ENCODE assay signal across 14 mouse cellular contexts in the genomic region with DNA sequence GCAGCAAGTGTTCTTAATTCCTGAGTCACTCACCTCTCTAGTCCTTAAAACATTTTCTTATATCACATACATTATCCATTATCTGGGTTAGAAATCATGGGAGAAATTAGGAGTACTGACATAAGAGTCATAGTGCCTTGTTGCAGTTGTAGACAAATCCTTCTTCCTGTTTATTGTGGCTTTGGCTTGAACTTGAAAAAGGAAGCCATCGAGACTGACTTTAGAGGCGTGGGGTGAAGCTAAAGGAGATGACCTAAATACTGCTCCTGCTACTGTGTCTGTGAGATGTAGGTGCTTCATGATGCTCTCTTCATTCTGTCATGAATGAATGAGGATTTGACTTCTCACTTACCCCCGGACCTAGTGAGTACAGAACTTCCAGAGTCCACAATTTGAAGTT. TPM values are rescaled to one million over a fixed set of nuclear protein-coding genes. Genes with fewer than 3 reads are reported as not detected.
DNase-seq lines count a peak whose midpoint lies in the region; ATAC-seq and TF ChIP-seq lines count a peak whose summit lies in the region.
"Not testable (repeated sequence)": the region's sequence is repeated elsewhere in the genome, so short reads cannot be mapped to it uniquely, and the experiment has no call there.
"Had no signal": no experiment of that assay in that cellular context is flagged by ENCODE, and none has a peak within 500 bp of the region (broad histone marks: within the 10 kb centered on the region; RNA-seq: fewer than 3 reads in every experiment).

No protein-coding gene starts in this region.

- H3K4me3 ChIP-seq in CH12.LX (replicated peaks in 1 of 3; ENCODE audit: low read depth in 2 of 3, low read length in 2 of 3, poor library complexity in 1 of 3); bone marrow macrophage, adult 2 months (ENCODE audit: insufficient read depth, low read length); macrophage (ENCODE audit: inconsistent target): not testable (repeated sequence)

- not testable (repeated sequence) for DNase-seq in CH12.LX (ENCODE audit: extremely low read depth)

- not testable (repeated sequence) for TF ChIP-seq RAD21 in CH12.LX (IDR thresholded peaks at IDR 0.05; ENCODE audit: low read depth, low read length)

- WGBS in macrophage (ENCODE audit: missing documents) = no CpG with 5 or more reads among the region's 3 CpGs

- TF ChIP-seq CTCF in CH12.LX (conservative IDR thresholded peaks at IDR 0.05 in 1 of 2, IDR thresholded peaks at IDR 0.05 in 1 of 2; ENCODE audit: low read depth in 2 of 2, low read length in 2 of 2); bone marrow macrophage, adult 2 months (IDR thresholded peaks at IDR 0.05; ENCODE audit: low read depth, low read length): not testable (repeated sequence)

- H3K4me2 ChIP-seq in CH12.LX (ENCODE audit: insufficient read depth, low read depth, poor library complexity, severe bottlenecking) = not testable (repeated sequence)

- dilution Hi-C loops in CH12.LX (cut with MboI; ENCODE audit: extremely low pct_ligation_motif_present, extremely low pct_unique_long_range_greater_than_20kb, low sequenced_read_pairs) = not testable (repeated sequence)

- not testable (repeated sequence) for H3K4me1 ChIP-seq in CH12.LX (ENCODE audit: control insufficient read depth in 1 of 2, insufficient read depth in 2 of 2); bone marrow macrophage, adult 2 months (ENCODE audit: control insufficient read depth, insufficient read depth, low read length)

- in situ Hi-C loops in CH12.LX (cut with MboI; ENCODE audit: low pct_ligation_motif_present, low pct_unique_long_range_greater_than_20kb, low sequenced_read_pairs) = not testable (repeated sequence)

- ATAC-seq in granulocyte monocyte progenitor cell, adult 5-6 weeks (replicated peaks; ENCODE audit: poor library complexity, severe bottlenecking) = peak; percentile 44
- peak; percentile 24 for ATAC-seq in inflammation-experienced regulatory T-cells, adult 6 months
- peak; percentile 37 for ATAC-seq in megakaryocyte progenitor cell, adult 5-6 weeks (replicated peaks; ENCODE audit: poor library complexity)
- peak; percentile 33; the same call in 1 of the 2 replicates for ATAC-seq in neutrophil, adult 5-6 weeks (ENCODE audit: extremely low read depth, insufficient number of reproducible peaks, low FRiP score, poor library complexity, severe bottlenecking)

- not testable (repeated sequence) for H3K9me3 ChIP-seq in CH12.LX (replicated peaks; ENCODE audit: low read length)

- H3K9ac ChIP-seq in CH12.LX (ENCODE audit: insufficient read depth, low read depth) = peak overlapping the region; percentile 99; the same call in 1 of the 2 replicates

- TF ChIP-seq EP300 in CH12.LX (IDR thresholded peaks at IDR 0.05; ENCODE audit: low read length) = not testable (repeated sequence)

- H3K27ac ChIP-seq in CH12.LX (ENCODE audit: insufficient read depth, low read depth) (peak overlapping the region; percentile 80; the same call in 1 of the 2 replicates), macrophage (peak overlapping the region; percentile 55)
- H3K27ac ChIP-seq in bone marrow macrophage, adult 2 months (ENCODE audit: insufficient read depth, low read depth, low read length) = peak overlapping the region; percentile 74

- not testable (repeated sequence) for TF ChIP-seq POLR2A in CH12.LX (IDR thresholded peaks at IDR 0.05; ENCODE audit: low read depth, low read length); bone marrow macrophage, adult 2 months (IDR thresholded peaks at IDR 0.05; ENCODE audit: borderline replicate concordance, low read depth, low read length)

- not testable (repeated sequence) for H3K79me2 ChIP-seq in CH12.LX (replicated peaks; ENCODE audit: control insufficient read depth, extremely low read depth, insufficient read depth, poor library complexity, severe bottlenecking); macrophage (ENCODE audit: inconsistent target)

- H3K36me3 ChIP-seq in CH12.LX (replicated peaks in 1 of 2; ENCODE audit: control insufficient read depth in 1 of 2, insufficient read depth in 1 of 2, low read length in 1 of 2); macrophage (ENCODE audit: inconsistent target): not testable (repeated sequence)

- not testable (repeated sequence) for H3K27me3 ChIP-seq in CH12.LX (replicated peaks)

RNA-seq across cellular contexts. Expression of a gene that starts 0.6 kb away (rescaled TPM):
- total RNA-seq in CH12.LX (2012; rRNA removed) = 183 and 326 TPM in 2 replicates
- 488 and 522 TPM in 2 replicates for total RNA-seq in CH12.LX (2014; rRNA removed)
- polyA plus RNA-seq in CH12.LX (2012; ENCODE audit: insufficient read length, low read depth) = 207 and 300 TPM in 2 replicates
- 3.8 and 7.0 TPM in 2 replicates for polyA plus RNA-seq in bone marrow macrophage, adult 2 months (2012; ENCODE audit: insufficient read depth, insufficient read length, missing spikeins)
- not detected in 2 replicates for total RNA-seq in granulocyte monocyte progenitor cell, adult 5-6 weeks (2014; fragmentation: Nextera tagmentation)
- 1.5 TPM in 1 of 2 replicates, not detected in the other for total RNA-seq in granulocyte monocyte progenitor cell, adult 5-6 weeks (2017)
- 100 to 1,000 TPM; 103 to 282 (median 149) TPM for polyA plus RNA-seq in inflammation-experienced regulatory T-cells, adult 6 months (2017; shearing (Covaris generic))
- total RNA-seq in macrophage (2018; cell fraction: chromatin; rRNA removed) = 100 to 1,000 TPM in 17 of 26 experiments, 10 to 100 TPM in 6, 1 to 10 TPM in 3; 4.8 to 661 (median 144) TPM
- total RNA-seq in macrophage (2018; cell fraction: cytosol; rRNA removed) = 100 to 1,000 TPM in 18 of 26 experiments, 10 to 100 TPM in 8; 13.6 to 635 (median 167) TPM
- total RNA-seq in macrophage (2018; cell fraction: nucleus; rRNA removed) = 100 to 1,000 TPM in 23 of 26 experiments, 10 to 100 TPM in 2, 1 to 10 TPM in 1; 8.9 to 976 (median 457) TPM
- 21.3 to 27.9 TPM (median 23.0 TPM) in 3 replicates for polyA plus RNA-seq in macrophage (2018)
- 1.1 and 1.6 TPM in 2 replicates for total RNA-seq in megakaryocyte progenitor cell, adult 5-6 weeks (2015)
- 0.71 and 2.3 TPM in 2 replicates for total RNA-seq in megakaryocyte progenitor cell, adult 5-6 weeks (2017)
- 9.9 and 16.3 TPM in 2 replicates for total RNA-seq in neutrophil, adult 5-6 weeks (2017)
- polyA plus RNA-seq: cortical plate, adult 2 months; embryonic facial prominence, embryonic 10.5 days; embryonic facial prominence, embryonic 12.5 days; forebrain, embryonic 11.5 days; forebrain, embryonic 13.5 days; forebrain, embryonic 15.5 days; forebrain, postnatal 0 days had no signal

RNA-seq across cellular contexts. Expression of a gene that starts 12.2 kb away (rescaled TPM):
- 29.6 and 34.1 TPM in 2 replicates for total RNA-seq in CH12.LX (2012; rRNA removed)
- 31.8 and 32.2 TPM in 2 replicates for total RNA-seq in CH12.LX (2014; rRNA removed)
- polyA plus RNA-seq in CH12.LX (2012; ENCODE audit: insufficient read length, low read depth) = 30.2 and 34.2 TPM in 2 replicates
- 78.7 and 82.6 TPM in 2 replicates for polyA plus RNA-seq in bone marrow macrophage, adult 2 months (2012; ENCODE audit: insufficient read depth, insufficient read length, missing spikeins)
- total RNA-seq in granulocyte monocyte progenitor cell, adult 5-6 weeks (2014; fragmentation: Nextera tagmentation) = 20.8 and 41.6 TPM in 2 replicates
- 14.0 and 22.6 TPM in 2 replicates for total RNA-seq in granulocyte monocyte progenitor cell, adult 5-6 weeks (2017)
- 100 to 1,000 TPM; 118 to 144 (median 135) TPM for polyA plus RNA-seq in inflammation-experienced regulatory T-cells, adult 6 months (2017; shearing (Covaris generic))
- total RNA-seq in macrophage (2018; cell fraction: chromatin; rRNA removed) = 100 to 1,000 TPM; 128 to 749 (median 292) TPM
- total RNA-seq in macrophage (2018; cell fraction: cytosol; rRNA removed) = 100 to 1,000 TPM; 139 to 214 (median 164) TPM
- total RNA-seq in macrophage (2018; cell fraction: nucleus; rRNA removed) = 100 to 1,000 TPM; 122 to 689 (median 264) TPM
- 105 to 118 TPM (median 111 TPM) in 3 replicates for polyA plus RNA-seq in macrophage (2018)
- total RNA-seq in megakaryocyte progenitor cell, adult 5-6 weeks (2015) = 34.1 and 41.1 TPM in 2 replicates
- 18.4 and 19.2 TPM in 2 replicates for total RNA-seq in megakaryocyte progenitor cell, adult 5-6 weeks (2017)
- total RNA-seq in neutrophil, adult 5-6 weeks (2017) = 43.3 and 46.6 TPM in 2 replicates

Comparison
In these comparisons a context has a peak if more than half of its experiments do, and no peak if none do; other contexts are left out.
1. RNA of a gene that starts 0.6 kb away (total RNA-seq): 183 to 522 TPM in CH12.LX; 9.9 to 16.3 TPM in neutrophil, adult 5-6 weeks, 0.71 to 2.3 TPM in megakaryocyte progenitor cell, adult 5-6 weeks and 1.5 TPM in granulocyte monocyte progenitor cell, adult 5-6 weeks; every median in the first group is over 10 times any median in the second.
2. Peak in every context shown above with its lines, with median percentiles within 50 percentile points of each other: H3K27ac ChIP-seq and ATAC-seq.